Mouse (Mus musculus) heart, adult 2 months (tissue): ENCODE measurements around the gene Cmip. TPM values are rescaled to one million over a fixed set of nuclear protein-coding genes. Genes with fewer than 3 reads are reported as not detected.
A peak's percentile ranks its signal among the peaks of the same experiment; 100 is the strongest.

Experiments used
- DNase-seq, 2 experiments: peaks; one replicate each; pipeline ENCODE4 v3.0.0; 2021
- H3K27ac ChIP-seq: fragments of 200-600 bp; 2 replicates; pipeline ENCODE4 v1.8.1; 2022
- H3K27me3 ChIP-seq: fragments of 200-500 bp; 2 replicates; pipeline ENCODE4 v1.6.1; 2012; ENCODE audit warnings: mild to moderate bottlenecking, low read length, inconsistent platforms, mixed read lengths; ENCODE audit not compliant: control insufficient read depth, insufficient read depth
- H3K36me3 ChIP-seq: fragments of 200-500 bp; 2 replicates; pipeline ENCODE4 v1.6.1; 2012; ENCODE audit warnings: low read length, inconsistent platforms; ENCODE audit not compliant: control insufficient read depth, insufficient read depth
- H3K4me1 ChIP-seq: fragments of 200-500 bp; 2 replicates; pipeline ENCODE4 v1.6.1; 2011; ENCODE audit warnings: low read length; ENCODE audit not compliant: control insufficient read depth, insufficient read depth
- H3K4me3 ChIP-seq: fragments of 200-600 bp; 2 replicates; pipeline ENCODE4 v1.8.1; 2022
- H3K79me2 ChIP-seq: fragments of 200-500 bp; replicated peaks from 2 replicates; pipeline ENCODE4 v1.6.1; 2012; ENCODE audit warnings: mild to moderate bottlenecking, inconsistent platforms, low read length, moderate library complexity, mixed read lengths; ENCODE audit not compliant: control insufficient read depth, insufficient read depth
- H3K9ac ChIP-seq: fragments of 200-500 bp; 2 replicates; pipeline ENCODE4 v1.6.1; 2012; ENCODE audit warnings: low read depth, mild to moderate bottlenecking, control low read depth, inconsistent platforms, low read length, mixed read lengths
- CTCF ChIP-seq: fragments of 200-600 bp; IDR thresholded peaks from 2 replicates; pipeline ENCODE4 v1.8.1; 2022; ENCODE audit warnings: antibody characterized with exemption, mild to moderate bottlenecking, moderate library complexity
- EP300 ChIP-seq: fragments of 200-500 bp; IDR thresholded peaks from 2 replicates; pipeline ENCODE4 v1.6.1; 2011; ENCODE audit warnings: low read depth, low read length, control low read depth; ENCODE audit not compliant: insufficient read depth
- POLR2A ChIP-seq: fragments of 200-500 bp; IDR thresholded peaks from 2 replicates; pipeline ENCODE4 v1.6.1; 2011; ENCODE audit warnings: mild to moderate bottlenecking, low read depth, low read length, control low read depth; ENCODE audit not compliant: insufficient read depth
- WGBS: fragments of 180-500 bp; shearing (Covaris S2); methylation state at CpG from one replicate; pipeline ENCODE4 v1.1.7; 2018; 5-methylcytosine and 5-hydroxymethylcytosine counted together
- intact Hi-C: fragments of 180-260 bp; cut with DNase I; formaldehyde crosslinking; loops from one replicate; pipeline ENCODE4 v1.15.1; 2025
- polyA plus RNA-seq: library from polyadenylated mRNA; depleted of rRNA; stranded (reverse); fragments of >200 nt; gene quantifications from 2 replicates; pipeline ENCODE4 v1.2.3, GENCODE M21; 2012
- total RNA-seq, 2 experiments: library from RNA; stranded (reverse); gene quantifications; 2 replicates each; pipeline ENCODE4 v1.2.3; 2021

Cmip gene
- total and polyA plus RNA-seq, 3 experiments = 13.6 to 20.8 (median 20.1) TPM

DNA sequence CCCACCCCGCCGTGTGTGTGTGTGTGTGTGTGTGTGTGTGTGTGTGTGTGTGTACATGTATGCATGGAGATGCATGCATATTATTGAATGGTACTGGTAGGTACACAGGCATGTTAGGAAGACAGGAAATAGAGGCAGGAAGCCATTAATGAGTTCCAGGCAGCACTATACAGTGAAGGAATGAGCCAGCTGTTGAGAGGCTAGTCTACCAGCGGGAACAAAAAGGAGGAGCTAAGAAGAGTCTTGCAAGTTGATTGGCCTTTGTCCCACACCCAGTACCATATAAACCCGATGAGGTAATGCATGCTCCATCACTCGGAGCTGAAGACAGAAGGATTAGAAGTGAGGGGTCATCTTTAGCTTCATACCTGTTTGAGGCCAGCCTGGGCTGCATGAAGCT, 201.6 kb downstream of the Cmip start:
- intact Hi-C loops = no loop called here
- H3K27ac ChIP-seq = no peak overlapping the region
- WGBS = 50% methylated on average over 5 of the region's 5 CpGs
- no peak for TF ChIP-seq EP300
- TF ChIP-seq POLR2A = no peak
- TF ChIP-seq CTCF = no peak
- H3K36me3 ChIP-seq = no peaks in the 10 kb centered on the region
- no peaks in the 10 kb centered on the region for H3K27me3 ChIP-seq
- DNase-seq = no peak
- no peak overlapping the region for H3K4me3 ChIP-seq
- H3K9ac ChIP-seq = no peak overlapping the region
- H3K4me1 ChIP-seq = no peaks in the 10 kb centered on the region; the same call in 1 of the 2 replicates
- no peaks in the 10 kb centered on the region for H3K79me2 ChIP-seq

DNA sequence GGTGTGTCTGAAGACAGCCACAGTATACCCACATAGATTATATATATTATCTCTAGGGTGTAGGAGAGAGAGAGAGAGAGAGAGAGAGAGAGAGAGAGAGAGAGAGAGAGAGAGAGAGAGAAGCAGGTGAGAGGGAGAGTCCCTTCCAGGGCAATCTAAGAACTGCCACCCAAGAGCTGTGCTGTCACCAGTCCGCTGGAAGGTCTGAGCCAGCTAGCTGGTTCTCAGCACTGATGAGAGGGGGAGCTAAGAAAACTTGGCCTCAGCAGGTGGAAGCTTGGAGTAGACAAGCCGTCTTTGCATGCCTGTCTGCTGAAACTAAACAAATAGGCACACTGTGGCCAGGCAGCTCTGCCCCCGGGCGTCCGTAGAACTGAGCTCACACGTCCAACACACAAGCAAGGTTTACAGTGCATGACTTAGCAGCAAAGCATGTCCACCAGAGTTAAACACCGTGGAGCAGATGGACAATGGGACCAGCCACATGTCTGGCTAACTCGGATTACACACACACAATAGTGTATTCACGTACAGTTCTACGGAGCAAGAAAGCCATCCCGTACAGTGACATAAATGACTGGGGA, 205.9 kb downstream of the Cmip start:
- WGBS = 78% methylated on average over 11 of the region's 11 CpGs
- Histone ChIP-seq H3K79me2 (no peaks in the 10 kb centered on the region), H3K27ac (no peak overlapping the region), H3K4me3 (no peak overlapping the region), H3K4me1 (no peaks in the 10 kb centered on the region; the same call in 1 of the 2 replicates), H3K9ac (no peak overlapping the region), H3K27me3 (no peaks in the 10 kb centered on the region), H3K36me3 (no peaks in the 10 kb centered on the region)
- TF ChIP-seq EP300 (no peak), CTCF (no peak), POLR2A (no peak)
- intact Hi-C loops = no loop called here
- DNase-seq = no peak

DNA sequence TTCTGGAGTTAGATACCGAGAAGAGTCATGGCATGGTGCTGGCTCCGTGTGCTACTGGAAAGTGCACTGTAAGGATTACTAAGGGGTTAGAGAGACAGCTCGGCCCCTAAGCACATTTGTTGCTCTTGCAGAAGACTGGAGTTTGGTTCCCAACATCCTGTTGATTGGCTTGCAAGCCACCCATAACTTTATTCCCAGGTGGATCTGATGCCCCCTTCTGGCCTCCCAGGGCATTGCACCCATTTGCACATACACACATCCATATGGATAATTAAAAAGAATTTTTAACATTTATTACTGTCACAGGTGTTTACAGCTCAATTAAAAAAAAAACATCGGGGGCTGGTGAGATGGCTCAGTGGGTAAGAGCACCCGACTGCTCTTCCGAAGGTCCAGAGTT, 207.7 kb downstream of the Cmip start:
- Histone ChIP-seq H3K27me3 (no peaks in the 10 kb centered on the region), H3K36me3 (no peaks in the 10 kb centered on the region), H3K4me3 (no peak overlapping the region), H3K4me1 (no peaks in the 10 kb centered on the region; the same call in 1 of the 2 replicates), H3K9ac (no peak overlapping the region), H3K79me2 (no peaks in the 10 kb centered on the region), H3K27ac (no peak overlapping the region)
- intact Hi-C loops = no loop called here
- no peak for TF ChIP-seq POLR2A
- peak; percentile 64 for TF ChIP-seq CTCF
- TF ChIP-seq EP300 = no peak
- no peak for DNase-seq
- WGBS = 94% methylated on average over 6 of the region's 6 CpGs

DNA sequence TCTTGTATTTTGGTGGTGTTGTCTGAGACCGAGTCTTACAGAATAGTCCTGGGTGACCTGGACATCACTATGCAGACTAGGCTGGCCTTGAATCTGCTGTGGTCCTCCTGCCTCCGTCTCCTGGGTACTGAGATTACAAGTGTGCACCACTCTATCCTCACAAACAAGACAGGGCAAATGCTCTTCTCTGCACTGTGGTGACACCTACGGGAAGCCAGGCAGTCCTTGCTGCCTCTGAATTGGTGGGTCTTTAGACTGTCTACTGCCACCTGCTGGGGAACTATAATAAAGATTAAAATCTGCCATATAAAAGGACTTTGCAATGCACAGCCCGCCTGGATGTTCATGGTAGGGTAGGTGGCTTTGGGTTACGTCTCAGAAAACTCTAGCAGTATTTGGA, 208.4 kb downstream of the Cmip start:
- Histone ChIP-seq H3K27me3 (no peaks in the 10 kb centered on the region), H3K4me1 (no peaks in the 10 kb centered on the region; the same call in 1 of the 2 replicates), H3K79me2 (no peaks in the 10 kb centered on the region), H3K4me3 (no peak overlapping the region), H3K36me3 (no peaks in the 10 kb centered on the region), H3K9ac (no peak overlapping the region), H3K27ac (no peak overlapping the region)
- TF ChIP-seq POLR2A (no peak), CTCF (peak; percentile 83), EP300 (peak; percentile 92)
- peak; percentile 45 to 54 for DNase-seq
- intact Hi-C loops = loop anchor here (1.0 to 5.0 kb wide), 4 partner anchors 79 to 267 kb away; no protein-coding TSS in a partner anchor
- 23% methylated on average over 5 of the region's 5 CpGs for WGBS

- Histone ChIP-seq H3K4me1 (no peaks in the 10 kb centered on the region; the same call in 1 of the 2 replicates), H3K79me2 (no peaks in the 10 kb centered on the region), H3K9ac (no peak overlapping the region), H3K27me3 (no peaks in the 10 kb centered on the region), H3K27ac (no peak overlapping the region), H3K4me3 (no peak overlapping the region), H3K36me3 (no peaks in the 10 kb centered on the region)
- no peak for DNase-seq
- no peak for TF ChIP-seq CTCF
- TF ChIP-seq POLR2A = no peak
- TF ChIP-seq EP300 = no peak
- intact Hi-C loops = loop anchor here (5.0 kb wide), 1 partner anchor 160 kb away; no protein-coding TSS in a partner anchor
- 64% methylated on average over 10 of the region's 10 CpGs for WGBS
Observed at GRCm38 (mm10) chr8:117467466-117467865, 210.6 kb downstream of the Cmip start.
